Mouse (Mus musculus): ENCODE results near the gene Gjd2. TPM values are rescaled to one million over a fixed set of nuclear protein-coding genes. Genes with fewer than 3 reads are reported as not detected.

Gjd2 gene
- 11.6 and 13.7 TPM in 2 replicates for polyA plus RNA-seq (2012; rRNA removed)

DNA sequence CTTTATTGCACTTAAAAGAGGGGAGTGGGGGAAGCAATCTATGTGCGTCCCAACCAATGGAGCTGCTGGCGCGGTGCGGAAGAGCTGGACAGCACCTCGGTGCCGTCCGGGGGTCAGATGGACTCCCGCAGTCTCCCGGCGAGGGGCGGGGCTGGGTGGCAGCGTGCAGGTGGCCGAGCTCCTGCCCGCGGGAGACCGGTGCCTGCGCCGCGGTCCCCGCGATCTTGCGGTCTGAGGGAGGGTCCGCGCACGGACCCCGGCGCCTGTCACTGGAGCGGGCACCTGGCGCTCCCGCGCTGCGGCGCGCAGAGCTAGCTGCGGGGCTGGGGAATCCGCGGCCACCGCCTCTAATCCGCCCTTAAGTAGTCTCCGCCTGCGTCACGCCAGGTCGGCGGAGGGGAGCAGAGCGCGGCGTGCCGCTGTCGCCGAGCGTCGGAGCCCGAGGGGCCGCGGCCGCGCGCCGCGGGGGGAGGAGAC is at the start of gene Gjd2:
TSS of gene Gjd2 (minus strand) at position 325 of the 477 bp plus-strand sequence.
- no peak for DNase-seq (ENCODE audit: extremely low spot score in 1 of 2, low spot score in 1 of 2)

DNA sequence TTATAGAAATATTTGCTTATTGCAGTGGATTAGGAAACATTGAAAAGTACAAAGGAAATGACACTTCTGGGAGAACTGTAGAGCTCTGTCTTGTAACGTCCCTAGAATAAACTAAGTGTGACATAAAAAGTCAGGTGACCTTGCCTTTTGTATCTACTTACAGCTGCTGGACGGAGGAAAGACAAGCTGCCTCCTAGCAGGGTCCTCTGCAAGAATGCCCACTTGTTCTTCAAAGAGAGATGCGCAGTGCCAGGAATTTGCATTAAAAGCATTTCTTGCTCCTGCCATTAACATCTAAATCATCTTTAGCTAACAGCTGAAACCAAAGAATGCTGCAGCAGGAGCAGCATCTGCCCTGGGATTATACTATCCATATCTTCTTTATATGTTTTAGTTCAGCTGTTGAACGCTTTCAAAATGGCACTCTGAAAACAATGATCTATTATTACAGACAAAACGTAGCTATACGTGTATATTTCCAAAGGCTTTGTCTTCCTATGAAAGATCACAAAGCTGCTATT is 46.7 kb upstream of the Gjd2 start:
- DNase-seq (ENCODE audit: extremely low spot score in 1 of 2, low spot score in 1 of 2) = no peak

DNA sequence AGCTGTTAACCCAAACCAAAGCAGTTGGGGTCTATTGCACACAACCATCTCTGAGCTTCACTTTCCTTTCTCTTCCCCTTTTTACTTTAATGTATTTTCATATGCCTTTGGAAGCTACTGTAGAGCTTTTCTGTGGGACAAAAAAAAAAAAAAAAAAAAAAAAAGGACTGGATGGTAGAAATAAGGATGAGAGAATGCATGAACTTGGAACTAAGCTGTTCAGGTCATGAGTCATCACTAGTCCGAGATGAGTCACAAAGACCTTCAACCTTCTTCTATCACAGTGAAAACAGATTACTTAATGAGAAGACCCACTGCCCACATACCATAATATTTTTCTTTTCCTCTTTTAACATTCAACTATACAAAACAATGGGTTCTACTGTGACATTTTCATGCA is 46.2 kb upstream of the Gjd2 start:
- no peak for DNase-seq (ENCODE audit: extremely low spot score in 1 of 2, low spot score in 1 of 2)

- no peak for DNase-seq (ENCODE audit: extremely low spot score in 1 of 2, low spot score in 1 of 2)
Observed at GRCm38 (mm10) chr2:114058226-114058796, 44.9 kb upstream of the Gjd2 start.

DNA sequence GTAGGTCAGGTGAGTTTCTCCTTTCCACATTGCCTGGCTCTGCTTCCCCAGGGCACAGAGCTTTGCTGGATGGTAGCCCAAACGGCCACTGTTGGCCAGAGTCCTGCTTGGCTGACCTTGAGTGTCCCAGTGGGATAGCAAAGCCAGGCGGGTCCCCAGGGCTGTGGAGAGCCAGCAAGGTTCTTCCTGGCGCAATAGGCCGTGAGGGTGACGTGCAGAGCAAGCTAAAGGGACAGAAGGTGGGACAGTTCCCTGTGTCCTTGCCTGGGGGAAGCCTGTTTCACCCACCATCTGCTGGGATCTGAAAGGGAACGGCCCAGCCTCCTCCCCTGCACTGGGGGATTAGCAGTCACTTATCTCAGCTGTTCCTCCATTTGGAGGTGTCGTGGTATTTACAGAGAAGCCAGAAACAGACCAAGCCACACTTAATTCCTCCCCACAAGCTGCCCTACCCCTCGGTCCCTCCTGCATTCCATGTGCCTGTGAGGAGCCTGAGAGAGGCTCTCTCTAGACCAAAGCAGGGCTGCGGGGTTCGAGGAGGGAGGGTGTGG is 44.0 kb upstream of the Gjd2 start:
- no peak for DNase-seq (ENCODE audit: extremely low spot score in 1 of 2, low spot score in 1 of 2)

DNA sequence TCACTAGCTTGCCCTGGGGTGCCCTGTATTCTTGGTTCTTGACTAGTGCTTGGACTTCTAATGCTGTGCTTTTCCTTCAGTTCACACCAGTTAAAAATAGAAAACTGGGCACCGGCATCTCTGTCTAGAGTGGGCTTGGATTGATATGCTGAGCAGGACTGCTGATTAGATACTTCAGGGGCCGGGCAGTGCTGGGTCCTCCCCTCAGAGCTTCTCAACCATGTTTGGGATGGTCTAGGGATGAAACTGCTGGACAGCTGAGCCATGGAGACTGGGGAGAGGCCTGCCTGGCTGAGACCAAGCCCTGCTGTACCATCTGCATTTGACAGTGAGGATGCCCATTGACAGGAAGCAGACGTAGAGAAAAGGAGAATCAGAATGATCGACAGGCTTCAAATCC is 40.7 kb upstream of the Gjd2 start:
- DNase-seq (ENCODE audit: extremely low spot score in 1 of 2, low spot score in 1 of 2) = no peak

GRCm38 (mm10) chr2:114052696-114053598 is 39.5 kb upstream of the Gjd2 start, which contains the start of gene Actc1:
Gene Actc1, minus strand, starts transcription at chr2:114053548.
- DNase-seq (ENCODE audit: extremely low spot score in 1 of 2, low spot score in 1 of 2) = no peak

DNA sequence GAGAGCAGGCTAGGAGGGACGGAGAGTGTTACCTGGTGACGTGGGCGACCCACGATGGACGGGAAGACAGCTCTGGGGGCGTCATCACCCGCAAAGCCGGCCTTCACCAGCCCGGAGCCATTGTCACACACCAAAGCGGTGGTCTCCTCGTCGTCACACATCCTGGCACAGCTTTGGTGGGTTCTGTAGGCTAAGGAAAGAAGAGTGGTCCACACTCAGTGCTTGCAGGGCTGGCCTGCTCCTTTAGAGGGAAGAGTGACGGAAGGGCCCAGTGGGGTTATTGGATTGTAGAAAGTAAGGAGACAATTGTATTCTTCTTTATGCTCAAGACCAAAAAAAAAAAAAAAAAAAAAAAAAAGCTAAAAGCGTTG is 38.4 kb upstream of the Gjd2 start:
- no peak for DNase-seq (ENCODE audit: extremely low spot score in 1 of 2, low spot score in 1 of 2)

GRCm38 (mm10) chr2:114051111-114051870 is 37.9 kb upstream of the Gjd2 start:
- DNase-seq (ENCODE audit: extremely low spot score in 1 of 2, low spot score in 1 of 2) = no peak

GRCm38 (mm10) chr2:114050150-114050549 is 36.7 kb upstream of the Gjd2 start:
- no peak for DNase-seq (ENCODE audit: extremely low spot score in 1 of 2, low spot score in 1 of 2)

- DNase-seq (ENCODE audit: extremely low spot score in 1 of 2, low spot score in 1 of 2) = no peak
Observed at GRCm38 (mm10) chr2:114049372-114049771, 36.0 kb upstream of the Gjd2 start.

GRCm38 (mm10) chr2:114047960-114048611 is 34.7 kb upstream of the Gjd2 start:
- DNase-seq (ENCODE audit: extremely low spot score in 1 of 2, low spot score in 1 of 2) = no peak

- no peak for DNase-seq (ENCODE audit: extremely low spot score in 1 of 2, low spot score in 1 of 2)
Observed at GRCm38 (mm10) chr2:114046151-114046664, 32.8 kb upstream of the Gjd2 start.

DNA sequence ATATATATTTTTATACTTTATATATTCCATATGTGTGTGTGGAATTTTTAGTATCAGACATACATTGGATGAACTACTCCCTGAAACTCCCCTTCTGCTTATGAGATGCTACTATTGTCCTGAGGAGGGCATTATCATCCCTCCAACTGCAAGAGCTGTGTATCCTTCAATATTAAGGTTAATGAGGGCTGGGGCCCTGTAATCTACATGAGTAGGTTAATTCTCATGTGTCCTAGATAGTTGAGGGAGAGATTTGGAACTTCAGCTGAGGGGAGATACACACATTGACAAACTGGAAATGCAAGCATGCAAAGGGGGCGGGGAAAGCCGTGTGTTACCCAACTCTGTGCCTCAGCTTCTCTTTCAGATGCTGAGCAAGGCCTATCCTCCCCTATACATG is 24.5 kb upstream of the Gjd2 start:
- no peak for DNase-seq (ENCODE audit: extremely low spot score in 1 of 2, low spot score in 1 of 2)

DNA sequence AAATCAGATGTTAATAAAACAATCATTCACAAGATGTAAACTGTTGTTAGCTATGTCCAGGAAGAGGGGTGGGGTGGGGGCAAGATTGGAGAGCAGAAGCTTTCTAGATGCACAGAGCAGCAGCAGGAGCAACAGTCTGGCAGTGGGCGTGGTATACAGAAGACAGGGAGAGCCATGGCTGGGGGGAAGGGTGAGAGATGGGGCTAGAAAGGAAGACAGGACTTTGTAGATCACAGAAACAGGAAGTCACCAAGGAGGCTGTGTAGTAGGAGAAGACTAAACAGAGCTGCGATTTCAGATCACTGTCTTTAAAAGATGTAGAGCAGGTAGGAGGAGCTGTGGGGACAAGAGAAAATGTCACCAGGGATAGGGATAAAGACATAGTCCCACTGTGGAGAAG is 18.8 kb upstream of the Gjd2 start:
- no peak for DNase-seq (ENCODE audit: extremely low spot score in 1 of 2, low spot score in 1 of 2)

DNA sequence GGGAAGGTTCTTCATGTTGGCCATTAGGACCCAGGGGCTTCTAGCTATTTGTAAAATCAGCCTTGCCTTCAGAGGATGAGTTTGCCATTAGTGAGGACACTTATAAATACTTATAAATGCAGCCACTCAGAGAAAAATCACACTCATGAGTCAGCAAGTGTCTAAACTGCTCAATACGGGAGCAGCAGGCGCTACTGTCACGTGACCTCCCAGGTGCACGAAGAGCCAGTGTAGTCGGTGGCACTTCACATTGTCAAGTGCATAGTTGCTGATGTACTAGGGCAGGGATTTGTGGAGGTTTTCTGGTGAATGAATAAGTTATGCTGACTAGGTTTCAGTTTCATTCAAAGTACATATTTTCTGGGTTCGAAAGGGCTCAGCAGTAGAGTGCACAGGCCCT is 10.0 kb upstream of the Gjd2 start:
- DNase-seq (ENCODE audit: extremely low spot score in 1 of 2, low spot score in 1 of 2) = no peak

DNA sequence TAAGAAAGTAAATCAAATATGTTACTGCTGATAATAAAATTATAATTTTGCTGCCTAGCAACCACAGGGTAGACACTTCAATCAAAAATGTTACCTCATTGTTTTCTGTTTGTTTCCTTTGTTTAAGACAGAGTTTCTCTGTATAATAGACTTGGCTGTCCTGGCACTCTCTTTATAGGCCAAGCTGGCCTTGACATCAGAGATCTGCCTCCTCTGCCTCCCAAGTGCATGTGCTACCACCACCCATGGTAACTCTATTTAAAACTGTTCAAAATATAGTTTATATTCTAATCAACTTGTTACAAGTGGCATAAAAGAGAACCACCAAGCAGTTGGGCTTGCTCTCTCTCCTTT is 6.8 kb upstream of the Gjd2 start:
- DNase-seq (ENCODE audit: extremely low spot score in 1 of 2, low spot score in 1 of 2) = no peak

DNA sequence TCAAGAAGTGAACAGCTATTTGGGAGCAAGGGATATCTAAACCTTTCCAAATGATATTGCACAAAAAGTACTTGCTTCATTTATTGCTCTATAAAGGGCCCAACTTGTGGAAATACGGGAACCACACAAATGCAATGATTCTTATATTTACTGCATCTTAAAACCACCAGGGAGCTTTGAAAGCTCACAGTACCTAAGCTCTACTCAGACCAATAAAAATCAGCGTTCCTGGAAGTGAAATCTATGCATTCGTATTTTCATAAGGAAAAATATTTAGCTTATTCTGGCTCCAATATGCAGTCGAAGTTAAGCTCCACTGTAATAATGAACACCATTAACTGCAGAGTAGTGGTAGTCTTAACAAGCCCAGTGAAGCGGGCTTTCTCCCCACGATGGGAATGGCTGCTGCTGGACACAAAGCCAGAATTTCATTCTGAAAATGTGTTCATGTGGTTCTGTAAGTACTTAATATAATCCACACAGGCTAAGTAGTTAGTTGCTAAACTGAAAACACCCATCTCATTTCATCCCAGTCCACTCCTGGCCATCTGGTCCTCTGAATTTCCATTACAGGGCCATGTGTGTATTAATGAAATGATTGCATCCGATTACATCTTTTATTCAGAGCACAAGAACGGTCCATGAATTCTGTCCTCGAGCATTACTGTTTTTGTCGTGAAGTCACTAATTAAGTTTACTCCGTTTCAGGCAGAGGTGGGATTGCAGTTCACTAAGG is 6.2 kb upstream of the Gjd2 start:
- no peak for DNase-seq (ENCODE audit: extremely low spot score in 1 of 2, low spot score in 1 of 2)

GRCm38 (mm10) chr2:114018136-114018535 is 4.7 kb upstream of the Gjd2 start:
- DNase-seq (ENCODE audit: extremely low spot score in 1 of 2, low spot score in 1 of 2) = no peak

Data from frontal cortex, adult 2 months (tissue).